Mouse (Mus musculus) left cerebral cortex, postnatal 10 days (tissue): ENCODE measurements around the gene Hsdl1. TPM values are rescaled to one million over a fixed set of nuclear protein-coding genes. Genes with fewer than 3 reads are reported as not detected.

Experiments used
- DNase-seq, 2 experiments: peaks; one replicate each; pipeline ENCODE4 v3.0.0; 2021 to 2022; ENCODE audit warnings: low spot score in 2 of 2, mixed read lengths in 1 of 2; ENCODE audit errors: extremely low spot score in 1 of 2
- intact Hi-C: fragments of 180-260 bp; cut with DNase I; formaldehyde crosslinking; loops from one replicate; pipeline ENCODE4 v1.15.1; 2025
- total RNA-seq, 2 experiments: library from RNA; stranded (reverse); gene quantifications; 2 replicates each; pipeline ENCODE4 v1.2.3; 2021

Gene Hsdl1
- total RNA-seq = 10 to 100 TPM; 48.3 to 56.2 TPM

GRCm38 (mm10) chr8:119574437-119575365, at the start of gene Hsdl1, which contains the start of gene Dnaaf1:
Gene Hsdl1, minus strand, starts transcription at chr8:119575183.
Gene Dnaaf1, plus strand, starts transcription at chr8:119575235.
- intact Hi-C loops = no loop called here

GRCm38 (mm10) chr8:119623744-119624143, 48.8 kb upstream of the Hsdl1 start:
- intact Hi-C loops = no loop called here
- no peak for DNase-seq

More at GRCm38 (mm10) chr8:119574437-119575365, at the start of gene Hsdl1, which contains the start of gene Dnaaf1:
- DNase-seq = peak; percentile 90 to 97

DNA sequence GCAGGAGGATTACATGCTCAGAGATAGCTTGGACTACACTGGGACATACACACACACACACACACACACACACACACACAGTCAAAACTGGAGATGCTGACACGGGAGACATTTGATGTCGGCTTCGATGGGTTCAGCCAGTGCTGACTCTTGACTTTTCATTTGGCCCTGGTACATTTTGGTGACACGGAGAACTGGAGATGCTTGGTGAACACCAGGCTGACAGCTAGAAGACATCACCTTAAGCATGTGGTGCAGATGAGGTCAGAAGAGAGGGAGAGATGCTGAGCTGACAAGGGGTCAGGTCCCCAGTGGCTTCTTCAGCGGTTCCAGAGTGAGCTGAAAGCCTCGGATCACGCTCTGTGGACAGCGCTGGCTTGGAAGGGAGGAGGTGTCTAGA, 48.1 kb upstream of the Hsdl1 start:
- intact Hi-C loops = no loop called here

GRCm38 (mm10) chr8:119622555-119622954, 47.6 kb upstream of the Hsdl1 start:
- DNase-seq = no peak
- intact Hi-C loops = no loop called here

More for the DNA sequence above, 48.1 kb upstream of the Hsdl1 start:
- no peak for DNase-seq

DNA sequence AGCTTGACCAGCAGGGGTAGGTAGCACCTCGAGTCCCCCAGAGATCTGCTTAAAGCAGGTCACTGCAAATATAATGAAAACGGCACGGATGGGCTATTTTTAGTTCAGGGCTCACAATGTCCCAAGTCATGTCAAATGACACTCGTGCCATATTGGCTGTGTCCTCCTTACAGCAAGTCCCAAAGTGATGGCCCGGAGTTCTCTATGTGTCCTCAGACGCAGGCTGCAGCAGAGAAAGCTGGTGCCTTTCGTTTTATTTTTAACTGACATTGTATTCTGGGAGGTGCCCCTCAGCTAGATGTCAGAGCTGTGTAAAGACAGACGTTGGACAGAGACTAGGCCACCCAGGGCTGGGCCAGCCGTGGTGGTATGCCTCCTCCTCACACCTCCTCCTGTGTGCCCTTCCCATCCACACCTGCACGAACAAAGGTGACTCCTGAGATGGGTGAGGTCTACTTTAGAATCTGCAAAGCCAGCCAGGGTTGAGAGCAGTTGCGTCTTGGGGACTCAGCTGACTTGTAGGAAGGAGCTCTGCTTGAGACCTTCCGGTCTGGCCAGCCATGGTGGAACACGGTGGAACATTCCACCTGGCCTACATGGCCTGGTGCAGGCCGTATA, 46.0 kb upstream of the Hsdl1 start:
- intact Hi-C loops = no loop called here
- no peak for DNase-seq

DNA sequence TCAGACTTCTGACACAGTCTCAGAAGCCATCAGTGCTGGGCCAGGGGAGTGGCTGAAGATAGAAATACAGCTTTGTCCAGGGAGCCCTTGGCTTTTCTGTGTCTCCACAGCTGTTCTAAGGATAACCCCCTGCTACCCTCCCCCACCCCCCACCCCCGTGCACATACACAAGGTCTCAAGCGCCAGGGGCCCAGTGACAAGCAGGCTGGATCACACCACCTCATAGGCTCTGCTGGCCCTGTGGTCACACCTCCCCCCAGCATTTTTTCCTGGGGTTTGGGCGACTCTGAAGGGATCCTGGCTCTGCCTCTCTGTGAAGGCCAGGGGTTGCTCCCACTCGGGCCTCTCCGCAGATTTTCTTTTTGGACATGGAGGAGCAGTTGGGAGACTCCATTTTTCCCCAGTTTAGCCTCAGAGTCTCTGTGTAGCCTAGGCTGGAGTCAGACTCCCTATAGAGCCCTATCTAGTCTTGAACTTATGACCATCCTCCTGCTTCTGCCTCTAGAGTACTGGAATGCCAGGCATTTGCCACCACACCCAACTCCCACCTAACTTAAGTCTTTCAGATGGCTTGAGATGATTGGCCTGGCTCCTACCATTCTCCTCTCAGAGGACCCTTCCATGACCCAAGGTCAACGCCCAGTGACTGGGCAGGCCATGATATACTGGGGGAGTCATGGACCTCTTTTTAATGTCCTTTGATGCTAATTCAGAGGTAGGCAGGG, 45.3 kb upstream of the Hsdl1 start:
- no peak for DNase-seq
- intact Hi-C loops = no loop called here

- no peak for DNase-seq
- intact Hi-C loops = no loop called here
These were observed 43.9 kb upstream of the Hsdl1 start for GRCm38 (mm10) chr8:119618887-119619286.

GRCm38 (mm10) chr8:119617586-119617985, 42.6 kb upstream of the Hsdl1 start:
- intact Hi-C loops = no loop called here
- DNase-seq = no peak

GRCm38 (mm10) chr8:119616811-119617210, 41.8 kb upstream of the Hsdl1 start:
- intact Hi-C loops = no loop called here
- no peak for DNase-seq

GRCm38 (mm10) chr8:119616358-119616757, 41.4 kb upstream of the Hsdl1 start:
- intact Hi-C loops = no loop called here

DNA sequence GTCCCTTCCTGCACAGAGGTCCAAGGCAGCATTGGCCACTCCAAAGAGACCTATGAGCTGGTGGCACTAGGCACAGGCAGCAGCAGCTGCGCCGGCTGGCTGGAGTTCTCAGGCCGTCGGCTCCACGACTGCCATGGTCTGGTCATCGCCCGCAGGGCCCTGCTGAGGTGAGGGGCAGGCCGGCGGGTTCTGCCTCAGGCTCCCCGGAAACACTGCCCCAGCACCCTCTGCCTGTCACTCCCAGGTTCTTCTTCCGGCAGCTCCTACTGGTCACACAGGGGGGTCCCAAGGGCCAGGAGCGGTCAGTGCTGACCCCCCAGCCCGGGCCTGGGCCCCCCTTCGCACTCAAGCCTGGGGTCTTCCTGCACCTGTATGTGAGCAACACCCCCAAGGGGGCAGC, 40.1 kb upstream of the Hsdl1 start:
- intact Hi-C loops = no loop called here
- DNase-seq = no peak

More at GRCm38 (mm10) chr8:119616358-119616757, 41.4 kb upstream of the Hsdl1 start:
- DNase-seq = no peak

GRCm38 (mm10) chr8:119612471-119612870, 37.5 kb upstream of the Hsdl1 start, which contains the start of gene Adad2:
Gene Adad2, plus strand, starts transcription at chr8:119612747.
- intact Hi-C loops = no loop called here
- DNase-seq = no peak

DNA sequence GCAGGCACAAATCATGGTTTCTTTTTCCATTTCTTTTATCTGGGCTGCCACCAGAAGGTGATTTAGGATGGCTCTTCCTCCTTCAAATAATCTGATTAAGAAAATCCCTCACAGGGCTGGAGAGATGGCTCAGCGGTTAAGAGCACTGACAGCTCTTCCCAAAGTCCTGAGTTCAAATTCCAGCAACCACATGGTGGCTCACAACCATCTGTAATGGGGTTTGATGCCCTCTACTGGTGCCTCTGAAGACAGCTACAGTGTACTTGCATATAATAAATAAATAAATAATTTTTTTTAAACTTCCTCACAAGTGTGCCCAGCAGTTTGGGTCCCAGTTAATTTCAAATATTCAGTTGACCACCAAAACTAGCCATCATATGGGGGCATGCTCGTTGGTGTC, 31.2 kb upstream of the Hsdl1 start:
- intact Hi-C loops = no loop called here
- no peak for DNase-seq

DNA sequence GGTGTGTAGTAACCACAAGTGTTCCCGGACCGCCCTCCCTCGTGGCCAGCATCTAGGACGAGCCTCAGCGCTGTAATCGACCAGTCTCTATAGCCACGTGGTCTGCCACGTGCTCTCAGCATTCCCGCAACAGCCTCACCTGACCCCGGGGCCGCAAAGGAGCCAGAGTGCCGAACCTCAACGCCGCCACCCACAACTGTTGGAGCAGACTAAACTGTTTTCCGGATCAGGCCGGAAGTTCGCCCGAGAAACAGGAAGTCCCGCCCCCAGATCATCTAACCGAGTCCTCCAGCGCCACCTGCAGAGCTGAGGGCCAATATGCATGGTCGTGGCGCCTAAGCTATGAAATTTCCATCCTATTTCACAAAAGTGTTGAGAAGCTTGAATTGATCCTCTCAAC, 30.0 kb upstream of the Hsdl1 start, which contains the start of gene Taf1c:
TSS of gene Taf1c (minus strand) at position 227 of the 400 bp plus-strand sequence.
- peak; percentile 92 to 94 for DNase-seq
- intact Hi-C loops = no loop called here

DNA sequence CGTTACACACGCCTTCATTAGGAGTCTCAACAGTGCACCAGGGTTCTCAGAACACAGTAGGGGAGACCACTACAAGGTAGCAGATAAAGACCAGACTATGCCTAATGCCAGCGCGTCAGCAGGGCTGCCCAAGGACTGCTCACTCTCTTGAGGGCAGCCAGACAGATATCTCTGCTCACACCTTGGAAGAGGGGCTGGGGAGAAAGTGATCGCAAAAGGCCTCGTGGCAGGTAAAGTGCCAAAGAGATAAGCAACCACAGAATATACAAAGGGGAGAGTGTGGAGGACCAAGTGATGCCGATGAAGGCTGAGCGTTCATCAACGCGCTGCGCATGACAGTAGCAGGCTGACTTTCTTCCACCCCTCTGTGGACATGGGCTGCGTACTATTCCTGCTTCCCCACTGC, 29.4 kb upstream of the Hsdl1 start:
- intact Hi-C loops = no loop called here

GRCm38 (mm10) chr8:119603771-119604170, 28.8 kb upstream of the Hsdl1 start:
- intact Hi-C loops = no loop called here
- DNase-seq = no peak

More for the DNA sequence above, 29.4 kb upstream of the Hsdl1 start:
- DNase-seq = no peak

DNA sequence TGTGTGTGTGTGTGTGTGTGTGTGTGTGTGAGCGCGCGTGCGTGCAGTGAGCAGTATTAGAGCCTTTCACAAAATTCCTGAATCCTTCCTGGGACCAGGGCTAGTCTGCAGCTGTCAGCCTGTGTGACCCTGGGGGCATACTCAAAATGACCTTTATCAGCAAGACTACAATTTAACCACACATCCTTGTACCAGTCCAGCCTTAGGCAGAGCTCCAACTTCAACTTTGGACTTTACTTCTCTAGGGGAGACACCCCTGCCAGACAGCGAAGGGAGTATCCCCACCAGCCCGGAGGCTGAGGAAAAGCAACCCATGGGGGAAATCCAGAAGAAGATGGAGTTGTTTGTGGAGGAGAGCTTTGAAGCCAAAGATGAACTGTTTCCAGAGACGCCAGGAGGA, 16.5 kb upstream of the Hsdl1 start:
- no peak for DNase-seq
- intact Hi-C loops = no loop called here

GRCm38 (mm10) chr8:119590348-119590747, 15.4 kb upstream of the Hsdl1 start:
- intact Hi-C loops = no loop called here
- no peak for DNase-seq

- intact Hi-C loops = no loop called here
- DNase-seq = no peak
These were observed 13.9 kb upstream of the Hsdl1 start for GRCm38 (mm10) chr8:119588844-119589243.
